Mouse (Mus musculus) C2C12 (cell line): ENCODE data around the gene Fabp6.

Source experiments
- CTCF ChIP-seq: IDR thresholded peaks from one replicate; pipeline ENCODE4 v1.5.1; 2011; ENCODE audit not compliant: control insufficient read depth, insufficient read depth, insufficient read length
- FOSL1 ChIP-seq: IDR thresholded peaks from one replicate; pipeline ENCODE4 v1.8.0; 2011; ENCODE audit warnings: mild to moderate bottlenecking, low read length; ENCODE audit not compliant: poor library complexity, insufficient read depth, severe bottlenecking
- MAX ChIP-seq: IDR thresholded peaks from one replicate; pipeline ENCODE4 v1.6.1; 2011; ENCODE audit warnings: mild to moderate bottlenecking, control low read depth
- MYOD1 ChIP-seq: IDR thresholded peaks from one replicate; pipeline ENCODE4 v1.6.1; 2011; ENCODE audit warnings: low read depth; ENCODE audit not compliant: control insufficient read depth, insufficient read length
- USF1 ChIP-seq: IDR thresholded peaks from one replicate; pipeline ENCODE4 v1.6.1; 2011; ENCODE audit warnings: low read depth, mild to moderate bottlenecking, control low read depth, moderate library complexity

GRCm38 (mm10) chr11:43604207-43604606 lies 2.9 kb upstream of the Fabp6 start:
- TF ChIP-seq USF1 (no peak), CTCF (no peak), FOSL1 (no peak), MAX (no peak), MYOD1 (no peak)
